Mouse (Mus musculus): ENCODE results near the gene Msmb.
A peak's percentile ranks its signal among the peaks of the same experiment; 100 is the strongest.
"Not testable (repeated sequence)": the region's sequence is repeated elsewhere in the genome, so short reads cannot be mapped to it uniquely, and the experiment has no call there.

Gene Msmb

DNA sequence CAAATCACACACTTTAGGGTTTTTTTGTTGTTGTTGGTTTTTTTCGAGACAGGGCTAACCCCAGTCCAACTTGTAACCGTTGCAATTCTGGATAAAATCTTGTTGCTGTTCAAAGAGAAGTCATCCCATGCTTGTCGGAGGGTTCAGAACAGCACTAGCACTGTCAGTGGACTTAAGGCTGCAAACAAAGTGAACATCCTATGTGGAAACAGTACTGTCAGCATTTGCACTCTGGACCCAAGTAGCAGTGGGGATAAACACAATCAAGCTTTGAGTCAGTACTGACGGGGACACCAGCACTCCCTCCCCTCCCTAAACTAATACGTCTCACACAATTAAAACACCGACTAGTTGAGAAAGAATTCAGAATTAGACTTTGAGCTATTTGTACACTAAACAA is 39.0 kb downstream of the Msmb start:
- DNase-seq: no peak

DNA sequence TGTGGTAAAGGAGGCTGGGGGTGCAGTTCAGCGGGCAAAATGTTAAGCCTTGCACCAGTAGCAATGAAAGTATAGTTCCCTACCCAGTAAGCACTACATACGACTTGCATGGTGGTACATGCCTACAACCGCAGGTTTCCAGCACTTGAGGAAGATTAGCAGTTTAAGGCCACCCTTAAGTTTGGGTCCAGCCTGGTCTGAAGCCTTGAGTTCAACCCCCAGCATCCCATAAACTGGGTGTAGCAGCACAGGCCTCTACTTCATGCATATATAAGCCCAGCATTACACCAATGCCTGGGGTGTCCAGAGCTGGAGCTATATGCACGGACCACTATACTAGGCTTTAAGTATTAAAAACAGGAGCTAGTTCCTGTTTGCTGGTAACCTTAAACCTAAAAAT is 42.0 kb downstream of the Msmb start:
- no peak for DNase-seq

DNA sequence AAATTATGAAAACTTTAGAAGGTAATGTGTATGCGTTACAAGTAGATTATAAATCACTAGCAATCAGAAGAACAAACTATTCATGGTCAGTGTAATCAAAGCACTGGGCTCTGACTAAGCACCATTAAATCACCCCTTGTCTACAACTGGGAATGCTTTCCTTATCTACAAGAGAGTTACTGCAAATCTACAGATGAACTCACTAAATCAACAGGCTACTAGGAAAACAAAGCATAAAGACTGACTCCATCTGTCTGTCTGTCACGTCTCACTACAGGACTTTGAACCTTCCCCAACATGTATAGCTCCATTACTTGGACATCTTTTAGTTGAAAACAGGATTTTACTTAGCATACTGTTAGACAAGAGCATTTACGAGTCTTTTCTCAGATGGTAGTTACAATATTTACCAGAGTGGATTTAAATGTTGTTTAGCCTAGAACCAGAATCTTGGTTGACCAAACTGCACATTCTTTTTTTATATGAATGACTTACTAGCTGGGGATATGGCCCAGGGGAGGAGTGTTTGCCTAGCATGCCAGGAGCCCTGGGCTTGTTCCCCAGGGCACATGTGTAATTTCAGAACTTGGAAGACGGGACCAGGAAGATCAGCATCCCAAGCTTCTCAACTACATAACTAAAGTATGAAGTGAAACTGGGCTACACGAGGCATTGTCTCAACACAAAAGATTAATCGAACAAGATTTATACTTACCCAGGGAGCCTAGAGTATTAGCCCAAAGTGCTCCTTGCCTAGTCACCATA is 49.0 kb downstream of the Msmb start:
- no peak for DNase-seq

GRCm38 (mm10) chr14:32191926-32192325 is 50.1 kb downstream of the Msmb start:
- DNase-seq: no peak

GRCm38 (mm10) chr14:32192437-32192836 is 50.6 kb downstream of the Msmb start:
- DNase-seq: peak; percentile 62

DNA sequence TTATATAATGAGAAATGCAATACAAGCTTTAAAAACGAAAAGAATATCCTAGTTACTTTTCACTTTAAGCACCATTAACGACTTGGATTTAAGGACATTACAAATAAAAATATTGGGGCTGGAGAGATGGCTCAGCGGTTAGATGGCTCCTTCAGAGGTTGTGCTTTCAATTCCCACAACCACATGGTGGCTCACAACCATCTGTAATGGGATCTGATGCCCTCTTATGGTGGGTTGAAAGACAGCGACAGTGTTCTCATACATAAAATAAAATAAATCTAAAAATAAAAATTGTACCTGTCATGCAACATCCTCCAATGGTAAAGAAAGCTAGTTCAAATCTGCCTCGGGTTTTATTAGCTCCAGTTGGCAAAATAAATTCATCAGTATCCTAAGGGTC is 51.7 kb downstream of the Msmb start:
- DNase-seq: not testable (repeated sequence)

DNA sequence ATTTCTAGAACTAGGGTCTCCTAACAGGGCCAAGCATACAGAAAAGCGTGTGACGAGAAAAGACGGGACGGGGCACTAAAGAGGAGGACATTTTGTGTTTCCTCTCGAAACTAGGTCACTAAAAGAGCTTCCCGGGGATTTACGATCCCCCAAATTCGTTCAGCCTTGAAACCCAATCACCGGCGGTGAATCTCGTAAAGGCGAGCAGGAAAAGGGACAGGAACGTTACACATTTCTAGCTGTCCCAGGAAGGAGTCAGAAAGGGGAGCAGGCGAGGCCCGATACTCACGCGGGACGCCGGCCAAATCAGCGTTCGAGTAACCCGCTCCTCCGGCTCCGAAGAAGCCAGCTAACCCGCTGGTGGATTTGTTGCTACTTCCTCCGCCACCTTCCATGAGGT is 59.5 kb downstream of the Msmb start:
- peak; percentile 18 for DNase-seq

DNA sequence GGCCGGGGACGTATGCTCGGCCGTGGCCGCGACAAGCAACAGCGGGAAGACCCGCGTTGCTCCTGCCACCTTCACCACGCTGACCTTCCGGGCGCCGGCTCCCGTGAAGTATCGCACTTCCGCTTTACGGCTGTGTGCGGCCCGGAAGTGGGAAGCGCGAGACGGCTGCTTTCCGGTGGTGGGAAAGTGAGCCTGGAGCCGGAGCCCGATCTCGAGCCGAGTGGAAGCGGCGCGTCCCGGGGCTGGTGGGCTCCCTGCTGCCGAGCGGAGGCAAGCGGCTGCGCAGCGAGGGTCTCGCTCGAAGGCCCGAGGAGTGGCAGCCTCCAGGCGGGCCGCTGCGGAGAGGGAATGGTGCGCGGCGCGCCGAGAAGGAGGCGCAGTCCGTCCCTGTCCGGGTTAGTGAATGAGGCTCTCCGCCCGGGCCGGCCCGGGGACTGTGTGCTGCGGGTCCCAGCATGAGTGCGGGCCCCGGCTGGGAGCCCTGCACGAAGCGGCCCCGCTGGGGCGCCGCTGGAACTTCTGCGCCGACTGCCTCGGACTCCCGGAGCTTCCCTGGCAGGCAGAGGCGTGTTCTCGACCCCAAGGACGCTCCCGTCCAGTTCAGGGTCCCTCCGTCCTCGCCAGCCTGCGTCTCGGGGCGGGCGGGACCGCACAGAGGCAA is 60.1 kb downstream of the Msmb start, which contains the start of the genes Timm23 and Parg:
Timm23 (minus strand) TSS at position 108 of the 661 bp plus-strand sequence.
Parg (plus strand) TSS at position 159 of the 661 bp plus-strand sequence.
- DNase-seq: peak; percentile 83
